Mouse (Mus musculus) intestine, postnatal 0 days (tissue): ENCODE data around the gene Hyal2. TPM values are rescaled to one million over a fixed set of nuclear protein-coding genes. Genes with fewer than 3 reads are reported as not detected.

Experiments used
- ATAC-seq: fragments of 200-750 bp; cut with Nextera tagmentation; 2 replicates; pipeline ENCODE4 v1.8.0; 2017; ENCODE audit warnings: mild to moderate bottlenecking, moderate TSS enrichment, moderate library complexity
- H3K27ac ChIP-seq: fragments of 300-500 bp; sonication (generic); 2 replicates; pipeline ENCODE4 v1.5.1; 2014; ENCODE audit warnings: mild to moderate bottlenecking, low read depth, low read length, moderate library complexity
- H3K27me3 ChIP-seq: fragments of 300-500 bp; sonication (generic); replicated peaks from 2 replicates; pipeline ENCODE4 v1.6.1; 2014; ENCODE audit warnings: low read length, mixed read lengths; ENCODE audit not compliant: control insufficient read depth, insufficient read depth
- H3K36me3 ChIP-seq: fragments of 300-500 bp; sonication (generic); 2 replicates; pipeline ENCODE4 v1.6.1; 2014; ENCODE audit warnings: mild to moderate bottlenecking, moderate library complexity; ENCODE audit not compliant: control insufficient read depth, insufficient read depth
- H3K4me1 ChIP-seq: fragments of 300-500 bp; sonication (generic); replicated peaks from 2 replicates; pipeline ENCODE4 v1.6.1; 2014; ENCODE audit warnings: antibody characterized with exemption, low read length, mixed read lengths; ENCODE audit not compliant: control insufficient read depth, insufficient read depth
- H3K4me2 ChIP-seq: fragments of 300-500 bp; sonication (generic); replicated peaks from 2 replicates; pipeline ENCODE4 v1.6.1; 2014; ENCODE audit warnings: low read depth, mild to moderate bottlenecking, moderate library complexity
- H3K4me3 ChIP-seq: fragments of 300-500 bp; sonication (generic); 2 replicates; pipeline ENCODE4 v1.5.1; 2014; ENCODE audit warnings: low read depth, low read length
- H3K9ac ChIP-seq: fragments of 300-500 bp; sonication (generic); 2 replicates; pipeline ENCODE4 v1.6.1; 2014; ENCODE audit warnings: mild to moderate bottlenecking, low read depth, low read length
- H3K9me3 ChIP-seq: fragments of 300-500 bp; sonication (generic); 2 replicates; pipeline ENCODE4 v1.6.1; 2016; ENCODE audit warnings: mixed run types; ENCODE audit not compliant: control insufficient read depth
- CTCF ChIP-seq: sonication (generic); IDR thresholded peaks from 2 replicates; pipeline ENCODE4 v1.5.1; 2016; ENCODE audit warnings: low read depth, mild to moderate bottlenecking, control low read depth, antibody characterized with exemption, moderate library complexity
- WGBS: fragments of 180-500 bp; shearing (Covaris S2); extraction: QIAGEN DNeasy Blood & Tissue Kit; methylation state at CpG from one replicate; pipeline ENCODE4 v1.1.7; 2014; 5-methylcytosine and 5-hydroxymethylcytosine counted together
- polyA plus RNA-seq: library from polyadenylated mRNA; unstranded; fragments of >200 nt; fragmentation: Nextera tagmentation; extraction: Ambion mirVana; gene quantifications from 2 replicates; pipeline ENCODE4 v1.2.1, GENCODE M21; 2015

Hyal2 gene
- polyA plus RNA-seq, 1 experiment from 2014 or later = 52.8 TPM

GRCm38 (mm10) chr9:107576357-107577107, 8.8 kb downstream of the Hyal2 start, which contains the start of gene Hyal1:
TSS of gene Hyal1 (plus strand) at chr9:107576927.
- Histone ChIP-seq H3K4me3 (peak within 1 kb of the TSS; percentile 31), H3K4me2 (peak within 1 kb of the TSS; percentile 59), H3K9ac (peak within 1 kb of the TSS; percentile 8; the same call in 1 of the 2 replicates), H3K9me3 (no peaks in the 10 kb centered on the region), H3K36me3 (peaks cover 19% of the 10 kb centered on the region; the same call in 1 of the 2 replicates), H3K4me1 (peaks cover 9% of the 10 kb centered on the region), H3K27ac (peak within 1 kb of the TSS; percentile 55), H3K27me3 (no peaks in the 10 kb centered on the region)
- ATAC-seq = peak; percentile 52
- no peak for TF ChIP-seq CTCF
- 9% methylated on average over 16 of the region's 16 CpGs for WGBS

- Histone ChIP-seq H3K9me3 (no peaks in the 10 kb centered on the region), H3K4me1 (0 out of 2 replicates have a peak, but pooled peaks cover 5% of the 10 kb centered on the region), H3K4me2 (no peak overlapping the region; the same call in 1 of the 2 replicates), H3K36me3 (peaks cover 10% of the 10 kb centered on the region; the same call in 1 of the 2 replicates), H3K27me3 (no peaks in the 10 kb centered on the region), H3K9ac (no peak overlapping the region), H3K27ac (no peak overlapping the region; the same call in 1 of the 2 replicates), H3K4me3 (no peak overlapping the region)
- 90% methylated on average over 10 of the region's 10 CpGs for WGBS
- TF ChIP-seq CTCF = no peak
- no peak for ATAC-seq
Measured at GRCm38 (mm10) chr9:107577871-107578270, 10.1 kb downstream of the Hyal2 start.

- Histone ChIP-seq H3K9ac (no peak within 1 kb of the TSS), H3K4me3 (no peak within 1 kb of the TSS), H3K27ac (no peak within 1 kb of the TSS; the same call in 1 of the 2 replicates), H3K4me1 (0 out of 2 replicates have a peak, but pooled peaks cover 5% of the 10 kb centered on the region), H3K36me3 (peaks cover 13% of the 10 kb centered on the region), H3K9me3 (no peaks in the 10 kb centered on the region), H3K4me2 (peak within 1 kb of the TSS; percentile 91; the same call in 1 of the 2 replicates), H3K27me3 (no peaks in the 10 kb centered on the region)
- TF ChIP-seq CTCF = no peak
- WGBS = 72% methylated on average over 3 of the region's 3 CpGs
- ATAC-seq = no peak
Measured at GRCm38 (mm10) chr9:107578587-107578986, 10.8 kb downstream of the Hyal2 start, which contains the start of gene Naa80. TSS of gene Naa80 (plus strand) at chr9:107578887.

DNA sequence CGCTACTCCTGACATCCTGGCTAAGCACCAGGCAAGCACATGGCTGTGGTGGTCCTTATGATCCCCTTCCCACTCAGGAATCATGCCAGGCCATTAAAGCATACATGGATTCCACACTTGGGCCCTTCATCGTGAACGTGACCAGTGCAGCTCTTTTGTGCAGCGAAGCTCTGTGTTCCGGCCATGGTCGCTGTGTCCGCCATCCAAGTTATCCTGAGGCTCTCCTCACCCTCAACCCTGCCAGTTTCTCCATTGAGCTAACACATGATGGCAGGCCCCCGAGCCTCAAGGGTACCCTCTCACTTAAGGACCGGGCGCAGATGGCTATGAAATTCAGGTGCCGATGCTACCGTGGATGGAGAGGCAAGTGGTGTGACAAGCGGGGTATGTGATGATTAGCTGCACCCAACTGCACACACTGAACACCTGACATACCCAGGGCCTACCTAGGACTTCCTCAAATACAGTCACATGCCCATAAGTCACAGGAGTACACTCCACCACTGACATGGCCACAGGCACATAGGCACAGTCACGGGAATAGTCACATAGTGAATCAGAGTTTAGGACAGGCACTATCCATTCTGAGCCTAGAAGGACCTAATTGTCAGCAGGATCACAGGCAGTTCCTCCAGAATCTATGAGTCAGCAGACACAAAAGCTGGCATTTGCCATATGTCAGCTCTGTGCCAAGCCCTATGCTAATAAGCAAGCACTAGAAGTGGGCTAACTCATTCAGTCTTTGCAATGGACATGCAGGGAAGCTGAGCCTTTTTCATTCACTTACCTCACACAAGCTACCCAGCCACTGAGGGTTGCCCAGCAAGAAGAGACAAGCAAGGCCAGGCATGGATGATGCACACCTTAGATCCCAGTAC, 11.5 kb downstream of the Hyal2 start:
- Histone ChIP-seq H3K27ac (no peak overlapping the region; the same call in 1 of the 2 replicates), H3K9me3 (no peaks in the 10 kb centered on the region), H3K27me3 (no peaks in the 10 kb centered on the region), H3K4me1 (0 out of 2 replicates have a peak, but pooled peaks cover 5% of the 10 kb centered on the region), H3K4me3 (no peak overlapping the region), H3K9ac (no peak overlapping the region), H3K4me2 (0 out of 2 replicates have a peak overlapping the region, but pooled peaks have one; percentile 91), H3K36me3 (peaks cover 17% of the 10 kb centered on the region)
- no peak for ATAC-seq
- no peak for TF ChIP-seq CTCF
- WGBS = 93% methylated on average over 14 of the region's 14 CpGs

- ATAC-seq = peak; percentile 60
- Histone ChIP-seq H3K36me3 (peaks cover 18% of the 10 kb centered on the region), H3K4me2 (peak within 1 kb of the TSS; percentile 91), H3K27ac (peak within 1 kb of the TSS; percentile 84), H3K9ac (peak within 1 kb of the TSS; percentile 70), H3K4me3 (peak within 1 kb of the TSS; percentile 51), H3K9me3 (no peaks in the 10 kb centered on the region), H3K4me1 (0 out of 2 replicates have a peak, but pooled peaks cover 5% of the 10 kb centered on the region), H3K27me3 (no peaks in the 10 kb centered on the region)
- under 1% methylated on average over 32 of the region's 32 CpGs for WGBS
- TF ChIP-seq CTCF = no peak
Measured at GRCm38 (mm10) chr9:107580501-107581317, 13.0 kb downstream of the Hyal2 start, which contains the start of gene Hyal3. TSS of gene Hyal3 (plus strand) at chr9:107580818.
